Mouse (Mus musculus): Measurements from ENCODE around the gene 2610001J05Rik. TPM values are rescaled to one million over a fixed set of nuclear protein-coding genes. Genes with fewer than 3 reads are reported as not detected.
"Not testable (repeated sequence)": the region's sequence is repeated elsewhere in the genome, so short reads cannot be mapped to it uniquely, and the experiment has no call there.

Gene 2610001J05Rik
- polyA plus RNA-seq, 1 experiment, result 47.9 TPM

DNA sequence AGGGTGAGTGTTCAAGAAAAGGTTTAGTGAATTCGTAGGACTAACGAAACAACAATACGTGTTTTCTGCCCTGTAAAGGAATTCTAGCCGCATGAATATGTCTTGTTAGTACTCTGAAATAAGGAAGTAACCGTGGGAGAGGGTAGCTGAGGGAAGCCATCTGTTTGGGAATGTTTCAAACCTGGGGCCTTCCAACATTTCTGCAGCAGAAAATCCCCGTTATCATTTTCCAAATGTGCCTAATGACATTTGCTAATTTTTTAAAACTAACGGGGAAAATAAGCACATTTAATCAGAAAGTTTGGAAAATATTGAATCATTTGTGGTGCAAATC is 274 bp upstream of the 2610001J05Rik start:
- H3K27ac ChIP-seq (ENCODE audit: control insufficient read depth, insufficient read depth, low read depth, low read length, poor library complexity), result no peak overlapping the region
- TF ChIP-seq CTCF (IDR thresholded peaks at IDR 0.05; ENCODE audit: control insufficient read depth, insufficient read depth, low read length), result no peak
- no peak for TF ChIP-seq POLR2A (IDR thresholded peaks at IDR 0.05; ENCODE audit: borderline replicate concordance, control insufficient read depth, low read depth, low read length)
- 2% methylated on average over 7 of the region's 7 CpGs for WGBS
- H3K4me1 ChIP-seq (ENCODE audit: control insufficient read depth, insufficient read depth, low read length), result no peaks in the 10 kb centered on the region
- peak overlapping the region; percentile 74 for H3K4me3 ChIP-seq (replicated peaks; ENCODE audit: control insufficient read depth, low read depth, low read length)

DNA sequence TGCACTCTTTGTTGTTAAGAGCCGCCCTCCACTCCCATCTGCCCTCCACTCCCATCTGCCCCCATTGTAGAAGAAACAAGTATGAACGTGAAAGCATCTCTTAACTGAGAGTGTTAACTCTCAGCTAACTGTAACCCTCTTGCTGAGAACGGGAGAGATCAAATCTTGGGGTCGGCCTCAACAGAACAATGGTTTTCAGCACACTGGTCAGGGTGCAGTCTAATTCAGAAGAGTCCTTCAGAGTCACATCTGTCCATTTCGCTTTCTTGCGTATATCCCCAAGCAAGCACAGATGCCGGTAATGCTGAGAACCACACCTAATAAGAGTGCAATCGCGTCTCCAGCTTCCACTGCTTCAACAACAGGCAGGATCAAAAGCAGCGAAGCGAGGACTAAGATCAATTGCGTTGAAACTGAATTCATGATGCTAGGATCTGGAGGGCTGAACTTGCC is 1.0 kb downstream of the 2610001J05Rik start:
- 46% methylated on average over 12 of the region's 12 CpGs for WGBS
- TF ChIP-seq CTCF (IDR thresholded peaks at IDR 0.05; ENCODE audit: control insufficient read depth, insufficient read depth, low read length), result no peak
- no peak for TF ChIP-seq POLR2A (IDR thresholded peaks at IDR 0.05; ENCODE audit: borderline replicate concordance, control insufficient read depth, low read depth, low read length)
- Histone ChIP-seq H3K4me3 (replicated peaks; ENCODE audit: control insufficient read depth, low read depth, low read length) (peak overlapping the region; percentile 17), H3K4me1 (ENCODE audit: control insufficient read depth, insufficient read depth, low read length) (no peaks in the 10 kb centered on the region), H3K27ac (ENCODE audit: control insufficient read depth, insufficient read depth, low read depth, low read length, poor library complexity) (no peak overlapping the region)

DNA sequence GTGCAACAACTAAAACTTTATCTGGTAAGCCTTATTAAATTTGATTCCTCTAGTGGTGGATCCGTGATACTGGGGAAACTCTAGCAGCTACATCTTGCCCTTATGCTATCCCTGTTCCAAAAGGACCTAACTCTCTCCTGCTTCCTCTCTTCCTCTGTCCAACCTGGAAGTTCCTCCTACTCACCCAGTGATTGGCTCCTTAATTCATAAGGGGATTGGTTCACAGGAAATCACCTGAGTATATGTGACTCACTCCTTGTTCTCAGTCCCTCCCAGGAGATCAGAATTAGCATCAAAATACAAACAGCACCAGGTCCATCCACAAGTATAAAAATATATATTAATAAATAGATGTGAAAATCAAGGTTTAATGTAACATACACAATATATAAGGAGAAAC is 10.7 kb downstream of the 2610001J05Rik start:
- Histone ChIP-seq H3K4me3 (replicated peaks; ENCODE audit: control insufficient read depth, low read depth, low read length) (no peak overlapping the region), H3K27ac (ENCODE audit: control insufficient read depth, insufficient read depth, low read depth, low read length, poor library complexity) (no peak overlapping the region), H3K4me1 (ENCODE audit: control insufficient read depth, insufficient read depth, low read length) (no peaks in the 10 kb centered on the region)
- 85% methylated on average over 1 of the region's 1 CpGs for WGBS
- TF ChIP-seq POLR2A (IDR thresholded peaks at IDR 0.05; ENCODE audit: borderline replicate concordance, control insufficient read depth, low read depth, low read length) (no peak), CTCF (IDR thresholded peaks at IDR 0.05; ENCODE audit: control insufficient read depth, insufficient read depth, low read length) (no peak)

DNA sequence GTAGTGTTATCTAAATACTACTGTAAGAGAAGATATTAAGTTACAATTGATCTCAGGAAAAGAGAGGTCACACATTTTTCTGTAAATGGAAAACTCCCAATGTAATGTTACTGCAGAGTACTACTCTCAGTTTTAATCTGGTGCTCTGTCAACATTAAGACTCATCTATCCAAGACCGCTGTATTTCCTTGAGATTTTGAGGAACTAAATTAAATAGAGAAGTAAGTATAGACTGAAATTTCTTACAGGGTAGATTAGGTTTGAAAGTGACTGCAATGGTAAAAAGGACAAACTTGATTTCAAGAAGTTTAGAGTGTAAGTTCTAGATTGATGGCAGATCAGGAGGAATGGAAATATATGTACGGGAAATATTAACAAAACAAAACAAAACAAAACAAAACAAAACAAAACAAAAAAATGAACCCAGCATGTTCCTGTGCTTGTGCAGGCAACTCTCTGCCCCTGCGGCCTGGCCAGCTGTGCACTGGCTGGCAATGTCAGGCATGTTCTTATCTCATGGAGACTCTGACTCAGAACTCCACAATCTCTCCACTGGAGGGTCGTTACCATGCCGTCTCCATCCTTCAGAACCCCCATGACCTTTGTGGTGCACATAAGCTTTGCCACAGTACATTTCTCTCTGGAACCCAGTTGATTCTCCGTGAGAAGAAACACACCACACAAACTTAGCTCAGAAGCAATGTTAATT is 11.3 kb downstream of the 2610001J05Rik start:
- H3K4me1 ChIP-seq (ENCODE audit: control insufficient read depth, insufficient read depth, low read length), result no peaks in the 10 kb centered on the region
- TF ChIP-seq CTCF (IDR thresholded peaks at IDR 0.05; ENCODE audit: control insufficient read depth, insufficient read depth, low read length), result no peak
- TF ChIP-seq POLR2A (IDR thresholded peaks at IDR 0.05; ENCODE audit: borderline replicate concordance, control insufficient read depth, low read depth, low read length), result no peak
- 52% methylated on average over 6 of the region's 6 CpGs for WGBS
- no peak overlapping the region for H3K27ac ChIP-seq (ENCODE audit: control insufficient read depth, insufficient read depth, low read depth, low read length, poor library complexity)
- H3K4me3 ChIP-seq (replicated peaks; ENCODE audit: control insufficient read depth, low read depth, low read length), result no peak overlapping the region

DNA sequence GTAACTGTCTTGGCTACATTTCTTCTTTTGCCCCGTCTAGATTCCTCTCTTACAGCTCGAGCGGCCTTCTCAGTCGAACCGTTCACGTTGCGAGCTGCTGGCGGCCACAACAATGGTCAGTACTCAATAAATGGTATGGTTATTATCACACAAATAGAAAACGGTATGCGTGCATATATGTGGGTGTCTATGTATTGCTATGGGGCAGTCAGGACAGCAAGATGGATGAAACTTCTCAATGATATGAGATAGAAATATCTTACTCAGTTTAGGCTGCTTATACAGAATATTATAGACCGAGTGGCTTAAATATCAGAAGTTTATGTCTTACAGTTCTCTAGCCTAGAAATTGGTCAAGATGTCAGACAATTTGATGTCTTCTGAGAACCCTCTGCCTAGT is 17.1 kb downstream of the 2610001J05Rik start:
- Histone ChIP-seq H3K4me3 (replicated peaks; ENCODE audit: control insufficient read depth, low read depth, low read length) (no peak overlapping the region), H3K4me1 (ENCODE audit: control insufficient read depth, insufficient read depth, low read length) (no peaks in the 10 kb centered on the region), H3K27ac (ENCODE audit: control insufficient read depth, insufficient read depth, low read depth, low read length, poor library complexity) (no peak overlapping the region)
- 60% methylated on average over 11 of the region's 11 CpGs for WGBS
- TF ChIP-seq POLR2A (IDR thresholded peaks at IDR 0.05; ENCODE audit: borderline replicate concordance, control insufficient read depth, low read depth, low read length), result no peak
- no peak for TF ChIP-seq CTCF (IDR thresholded peaks at IDR 0.05; ENCODE audit: control insufficient read depth, insufficient read depth, low read length)

DNA sequence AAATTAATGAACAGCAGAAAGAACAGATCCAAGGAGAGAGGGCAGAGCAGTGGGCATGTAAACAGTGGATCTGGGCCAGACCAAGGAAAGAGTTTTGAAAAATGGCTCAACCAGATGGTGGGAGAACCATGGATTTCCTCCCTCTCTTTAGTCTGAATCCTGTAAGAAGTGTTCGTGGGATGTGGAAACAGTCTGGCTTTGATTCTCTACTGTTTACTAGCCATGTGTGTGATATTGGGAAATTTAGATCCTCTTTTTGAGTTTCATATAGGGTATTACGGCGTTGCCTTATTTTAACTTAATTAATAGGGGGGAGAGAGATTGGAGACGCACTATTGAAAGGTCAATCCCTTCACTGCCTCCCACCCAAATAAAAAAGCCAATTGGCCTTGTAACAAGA is 18.1 kb downstream of the 2610001J05Rik start:
- no peak overlapping the region for H3K4me3 ChIP-seq (replicated peaks; ENCODE audit: control insufficient read depth, low read depth, low read length)
- TF ChIP-seq POLR2A (IDR thresholded peaks at IDR 0.05; ENCODE audit: borderline replicate concordance, control insufficient read depth, low read depth, low read length) (no peak), CTCF (IDR thresholded peaks at IDR 0.05; ENCODE audit: control insufficient read depth, insufficient read depth, low read length) (no peak)
- H3K4me1 ChIP-seq (ENCODE audit: control insufficient read depth, insufficient read depth, low read length), result no peaks in the 10 kb centered on the region
- no peak overlapping the region for H3K27ac ChIP-seq (ENCODE audit: control insufficient read depth, insufficient read depth, low read depth, low read length, poor library complexity)
- 65% methylated on average over 4 of the region's 4 CpGs for WGBS

DNA sequence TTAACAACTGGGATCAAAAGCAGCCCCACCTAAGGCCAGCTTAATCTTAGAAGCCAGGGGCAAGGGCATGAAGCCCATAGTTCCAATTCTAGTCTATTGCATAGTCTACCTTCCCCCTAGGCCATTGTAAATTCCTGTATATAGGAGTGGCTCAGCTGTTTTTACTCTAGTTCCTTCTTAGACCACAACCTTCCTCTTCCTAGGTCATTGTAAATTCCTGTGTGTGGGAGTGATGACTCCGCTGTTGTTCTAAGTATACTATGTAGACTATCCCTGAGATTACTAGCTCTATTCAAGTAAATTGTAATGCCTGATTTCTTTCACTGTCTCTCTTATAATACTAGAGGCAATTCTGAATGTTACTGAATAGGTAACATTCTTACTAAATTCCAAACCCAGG is 25.3 kb downstream of the 2610001J05Rik start:
- H3K27ac ChIP-seq (ENCODE audit: control insufficient read depth, insufficient read depth, low read depth, low read length, poor library complexity); H3K4me1 ChIP-seq (ENCODE audit: control insufficient read depth, insufficient read depth, low read length); H3K4me3 ChIP-seq (replicated peaks; ENCODE audit: control insufficient read depth, low read depth, low read length): not testable (repeated sequence)
- 82% methylated on average over 1 of the region's 1 CpGs for WGBS

DNA sequence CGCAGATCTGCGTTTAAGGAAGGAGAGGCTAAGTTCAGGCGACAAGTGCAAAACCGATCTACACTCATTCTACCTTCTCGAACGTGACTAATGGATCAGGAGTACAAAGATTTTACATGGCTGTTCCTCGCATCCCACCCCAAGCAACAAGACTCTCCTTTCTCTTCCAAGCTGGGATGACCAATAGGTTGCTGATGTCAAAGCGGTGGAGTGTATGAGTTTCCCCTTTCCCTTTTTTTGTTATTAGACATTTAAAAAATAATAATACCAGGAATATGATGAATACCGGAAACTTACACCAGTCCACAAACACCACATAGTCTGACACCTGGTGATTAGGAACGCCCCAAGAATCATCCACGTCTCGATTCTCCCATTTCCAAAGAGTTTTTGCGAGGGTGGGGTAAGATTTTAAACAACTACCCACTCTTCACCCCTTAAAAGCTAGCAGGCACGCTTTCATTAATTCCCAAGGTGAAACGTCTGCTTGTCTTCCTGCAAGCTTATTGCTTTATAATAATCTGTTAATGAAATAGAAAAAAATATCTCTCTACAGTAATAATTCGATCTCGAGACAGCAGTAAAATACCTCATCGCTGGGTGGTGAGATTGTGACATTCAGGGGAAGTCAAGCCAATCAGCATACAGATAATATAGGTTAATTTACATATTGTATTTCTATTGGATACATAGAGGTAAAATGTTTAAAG is 31.8 kb downstream of the 2610001J05Rik start, which contains the start of gene Gpr85:
Gpr85 (minus strand) TSS at position 598 of the 710 bp plus-strand sequence.
- 38% methylated on average over 18 of the region's 18 CpGs for WGBS
- no peak for TF ChIP-seq POLR2A (IDR thresholded peaks at IDR 0.05; ENCODE audit: borderline replicate concordance, control insufficient read depth, low read depth, low read length)
- TF ChIP-seq CTCF (IDR thresholded peaks at IDR 0.05; ENCODE audit: control insufficient read depth, insufficient read depth, low read length), result no peak
- H3K4me1 ChIP-seq (ENCODE audit: control insufficient read depth, insufficient read depth, low read length), result no peaks in the 10 kb centered on the region
- no peak within 1 kb of the TSS for H3K27ac ChIP-seq (ENCODE audit: control insufficient read depth, insufficient read depth, low read depth, low read length, poor library complexity)
- peak within 1 kb of the TSS; percentile 37 for H3K4me3 ChIP-seq (replicated peaks; ENCODE audit: control insufficient read depth, low read depth, low read length)

Measured in bone marrow, adult 2 months (tissue).